Mouse (Mus musculus): ENCODE results near the gene St6gal1.

The St6gal1 gene

GRCm38 (mm10) chr16:23253620-23254019 is 29.1 kb downstream of the St6gal1 start:
- DNase-seq = no peak

GRCm38 (mm10) chr16:23254062-23254461 is 29.5 kb downstream of the St6gal1 start:
- DNase-seq = no peak

- DNase-seq = no peak
Observed at GRCm38 (mm10) chr16:23256638-23257037, 32.1 kb downstream of the St6gal1 start.

- DNase-seq = no peak
Observed at GRCm38 (mm10) chr16:23258429-23258822, 33.9 kb downstream of the St6gal1 start.

GRCm38 (mm10) chr16:23258823-23259457 is 34.4 kb downstream of the St6gal1 start:
- no peak for DNase-seq

- no peak for DNase-seq
Observed at GRCm38 (mm10) chr16:23259580-23259979, 35.0 kb downstream of the St6gal1 start.

GRCm38 (mm10) chr16:23262131-23262768 is 37.7 kb downstream of the St6gal1 start:
- no peak for DNase-seq

- DNase-seq = no peak
Observed at GRCm38 (mm10) chr16:23262846-23263245, 38.3 kb downstream of the St6gal1 start.

GRCm38 (mm10) chr16:23264999-23265398 is 40.5 kb downstream of the St6gal1 start:
- DNase-seq = no peak

GRCm38 (mm10) chr16:23265481-23265880 is 40.9 kb downstream of the St6gal1 start:
- no peak for DNase-seq

- no peak for DNase-seq
Observed at GRCm38 (mm10) chr16:23266293-23266692, 41.8 kb downstream of the St6gal1 start.

- no peak for DNase-seq
Observed at GRCm38 (mm10) chr16:23266896-23267295, 42.4 kb downstream of the St6gal1 start.

GRCm38 (mm10) chr16:23268231-23268630 is 43.7 kb downstream of the St6gal1 start:
- DNase-seq = no peak

- DNase-seq = no peak
Observed at GRCm38 (mm10) chr16:23269056-23269983, 44.8 kb downstream of the St6gal1 start.

- no peak for DNase-seq
Observed at GRCm38 (mm10) chr16:23269984-23270912, 45.7 kb downstream of the St6gal1 start.

- DNase-seq = no peak
Observed at GRCm38 (mm10) chr16:23270913-23271253, 46.3 kb downstream of the St6gal1 start.

GRCm38 (mm10) chr16:23271746-23272520 is 47.4 kb downstream of the St6gal1 start:
- DNase-seq = no peak

GRCm38 (mm10) chr16:23272521-23273230 is 48.1 kb downstream of the St6gal1 start:
- DNase-seq = no peak

- no peak for DNase-seq
Observed at GRCm38 (mm10) chr16:23274005-23274404, 49.5 kb downstream of the St6gal1 start.

GRCm38 (mm10) chr16:23274606-23275310 is 50.2 kb downstream of the St6gal1 start:
- no peak for DNase-seq

Measured in cerebellum, adult 9-11 months (tissue).